Mouse (Mus musculus) macrophage (primary cell): ENCODE data around the gene Nudc. TPM values are rescaled to one million over a fixed set of nuclear protein-coding genes. Genes with fewer than 3 reads are reported as not detected.
"Not testable (repeated sequence)": the region's sequence is repeated elsewhere in the genome, so short reads cannot be mapped to it uniquely, and the experiment has no call there.

ENCODE experiments used
- H3K27ac ChIP-seq: fragments of 350-480 bp; formaldehyde crosslinking; 2 replicates; pipeline ENCODE4 v1.9.0; 2021
- H3K36me3 ChIP-seq: fragments of 350-480 bp; formaldehyde crosslinking; 2 replicates; pipeline ENCODE4 v1.9.0; 2021; ENCODE audit errors: inconsistent target
- H3K4me3 ChIP-seq: fragments of 350-480 bp; formaldehyde crosslinking; 2 replicates; pipeline ENCODE4 v1.9.0; 2021; ENCODE audit errors: inconsistent target
- H3K79me2 ChIP-seq: fragments of 350-480 bp; formaldehyde crosslinking; 2 replicates; pipeline ENCODE4 v1.9.0; 2021; ENCODE audit errors: inconsistent target
- WGBS: methylation state at CpG from one replicate; pipeline ENCODE4 v1.1.7; 2026; ENCODE audit warnings: inconsistent platforms; ENCODE audit not compliant: missing documents; 5-methylcytosine and 5-hydroxymethylcytosine counted together
- polyA plus RNA-seq: library from polyadenylated mRNA; stranded (reverse); fragments of 250-400 nt; gene quantifications from 3 replicates; pipeline ENCODE4 v1.2.4, GENCODE M21; 2018; ENCODE audit warnings: inconsistent platforms

The Nudc gene
- polyA plus RNA-seq, 1 experiment from 2014 or later: 133 TPM

GRCm38 (mm10) chr4:133559846-133560245 lies 14.1 kb upstream of the Nudc start:
- Histone ChIP-seq H3K79me2 (no peaks in the 10 kb centered on the region), H3K27ac (no peak overlapping the region)

DNA sequence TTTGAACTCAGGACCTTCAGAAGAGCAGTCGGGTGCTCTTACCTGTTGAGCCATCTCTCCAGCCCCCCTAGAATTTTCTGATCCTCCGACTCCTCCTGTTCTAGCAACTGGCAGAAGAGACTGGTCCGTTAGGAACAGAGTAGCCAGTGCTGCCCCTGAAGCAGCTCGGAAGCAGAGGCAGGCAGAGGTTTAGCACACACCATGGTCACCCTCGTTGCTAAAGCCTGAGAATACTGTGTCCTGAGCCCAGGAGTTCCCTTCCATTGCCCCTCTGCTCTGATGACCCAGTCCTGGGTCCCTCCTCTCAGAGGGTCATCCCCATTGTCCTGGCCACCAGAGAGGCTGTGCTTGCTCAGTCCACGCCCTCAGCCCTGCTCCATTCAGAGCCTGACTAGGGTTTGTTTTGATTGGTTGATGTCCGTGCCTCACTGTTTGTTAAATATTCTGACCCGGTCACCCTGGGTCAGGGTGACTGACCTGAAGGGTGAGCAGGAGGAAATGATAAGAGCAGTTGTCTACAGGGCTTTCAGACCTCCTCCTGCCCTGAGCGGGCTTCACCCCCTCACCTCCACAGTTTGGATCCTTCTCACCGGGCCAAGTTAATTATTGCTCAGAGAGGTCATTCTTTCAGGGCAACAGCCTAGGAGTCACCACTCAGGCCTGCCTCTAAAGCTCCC lies 11.4 kb upstream of the Nudc start:
- Histone ChIP-seq H3K27ac (no peak overlapping the region), H3K4me3 (no peak overlapping the region), H3K79me2 (no peaks in the 10 kb centered on the region), H3K36me3 (no peaks in the 10 kb centered on the region)
- 95% methylated on average over 10 of the region's 10 CpGs for WGBS

More at GRCm38 (mm10) chr4:133559846-133560245, 14.1 kb upstream of the Nudc start:
- Histone ChIP-seq H3K4me3 (no peak overlapping the region), H3K36me3 (no peaks in the 10 kb centered on the region)
- WGBS: 91% methylated on average over 4 of the region's 4 CpGs

- Histone ChIP-seq H3K27ac (no peak overlapping the region), H3K79me2 (no peaks in the 10 kb centered on the region), H3K36me3 (no peaks in the 10 kb centered on the region), H3K4me3 (no peak overlapping the region)
- WGBS: 35% methylated on average over 19 of the region's 19 CpGs
Measured at GRCm38 (mm10) chr4:133553448-133554330, 7.9 kb upstream of the Nudc start.

DNA sequence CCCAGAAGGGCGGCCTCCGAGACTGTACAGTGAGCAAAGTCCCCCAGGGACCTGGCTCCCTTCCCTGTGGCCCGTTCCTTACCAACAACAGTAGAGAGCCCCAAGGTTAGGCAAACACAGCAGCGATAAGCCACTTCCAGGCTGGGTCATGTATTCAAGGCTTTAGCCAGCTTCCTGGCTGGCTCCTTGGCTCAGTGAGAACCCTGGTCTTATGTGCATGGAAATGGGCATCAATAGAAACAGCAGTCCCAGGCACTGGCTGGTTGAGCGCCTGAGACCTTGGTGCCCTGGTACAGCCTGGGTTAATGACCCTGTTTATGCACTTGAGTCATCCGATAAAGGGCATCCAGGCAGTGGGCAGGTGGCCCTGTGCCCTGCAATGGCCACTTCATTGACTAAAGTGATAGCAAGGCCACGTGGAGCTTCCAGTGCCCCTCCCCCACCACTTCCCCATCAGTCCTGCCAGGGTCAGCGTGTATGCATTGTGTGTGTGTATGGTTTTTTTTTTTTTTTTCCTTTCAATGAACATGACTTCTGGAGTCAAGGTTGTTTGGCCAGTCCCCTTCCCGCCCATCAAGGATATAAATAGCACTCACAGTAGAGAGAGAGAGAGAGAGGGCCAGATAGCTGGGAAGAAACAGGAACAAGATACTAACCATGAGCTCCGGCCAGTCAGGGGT lies 7.1 kb upstream of the Nudc start, which contains the start of gene Nr0b2:
TSS of gene Nr0b2 (plus strand) at position 609 of the 680 bp plus-strand sequence.
- H3K36me3 ChIP-seq: no peaks in the 10 kb centered on the region
- H3K27ac ChIP-seq: 0 out of 2 replicates have a peak within 1 kb of the TSS, but pooled peaks have one; percentile 1
- H3K4me3 ChIP-seq: no peak within 1 kb of the TSS
- 53% methylated on average over 10 of the region's 10 CpGs for WGBS
- no peaks in the 10 kb centered on the region for H3K79me2 ChIP-seq

DNA sequence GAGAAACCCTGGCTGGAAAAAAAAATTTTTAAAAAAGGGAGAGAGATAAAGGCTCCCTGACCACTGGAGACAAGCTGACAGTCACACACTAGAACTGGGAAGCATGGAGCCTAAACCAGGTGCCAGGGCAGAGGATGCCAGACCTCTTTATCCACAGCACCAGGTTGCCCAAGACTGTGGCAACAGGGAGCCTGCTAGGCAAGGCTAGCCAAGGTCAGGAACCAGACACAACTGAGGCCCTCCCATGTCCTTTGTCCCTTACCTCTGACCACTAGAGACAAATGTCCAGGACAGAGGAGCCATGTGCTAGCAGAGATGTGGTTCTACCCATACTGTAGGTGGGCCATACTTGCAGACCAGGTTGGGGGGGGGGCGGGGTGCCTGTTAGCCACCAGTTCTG lies 6.2 kb upstream of the Nudc start:
- H3K79me2 ChIP-seq: no peaks in the 10 kb centered on the region
- no peaks in the 10 kb centered on the region for H3K36me3 ChIP-seq
- H3K4me3 ChIP-seq: no peak overlapping the region
- H3K27ac ChIP-seq: no peak overlapping the region
- WGBS: 100% methylated on average over 1 of the region's 1 CpGs

GRCm38 (mm10) chr4:133536652-133537051 lies 9.1 kb downstream of the Nudc start:
- Histone ChIP-seq H3K36me3 (peaks cover 62% of the 10 kb centered on the region), H3K4me3 (no peak overlapping the region)
- 85% methylated on average over 5 of the region's 5 CpGs for WGBS

GRCm38 (mm10) chr4:133536081-133536480 lies 9.7 kb downstream of the Nudc start:
- H3K27ac ChIP-seq: no peak overlapping the region
- peaks cover 64% of the 10 kb centered on the region for H3K36me3 ChIP-seq
- H3K4me3 ChIP-seq: no peak overlapping the region
- 90% methylated on average over 3 of the region's 3 CpGs for whole genome bisulfite sequencing
- H3K79me2 ChIP-seq: peaks cover 33% of the 10 kb centered on the region; the same call in 1 of the 2 replicates

More at GRCm38 (mm10) chr4:133536652-133537051, 9.1 kb downstream of the Nudc start:
- H3K27ac ChIP-seq: no peak overlapping the region
- peaks cover 39% of the 10 kb centered on the region; the same call in 1 of the 2 replicates for H3K79me2 ChIP-seq

- WGBS: 67% methylated on average over 3 of the region's 3 CpGs
- peaks cover 47% of the 10 kb centered on the region for H3K36me3 ChIP-seq
Measured at GRCm38 (mm10) chr4:133532777-133533176, 13.0 kb downstream of the Nudc start.

GRCm38 (mm10) chr4:133527788-133528187 lies 18.0 kb downstream of the Nudc start:
- 90% methylated on average over 16 of the region's 16 CpGs for WGBS
- Histone ChIP-seq H3K36me3 (peaks cover 14% of the 10 kb centered on the region; the same call in 1 of the 2 replicates), H3K27ac (no peak overlapping the region), H3K79me2 (no peaks in the 10 kb centered on the region), H3K4me3 (no peak overlapping the region)

More at GRCm38 (mm10) chr4:133532777-133533176, 13.0 kb downstream of the Nudc start:
- H3K4me3 ChIP-seq: no peak overlapping the region
- H3K79me2 ChIP-seq: no peaks in the 10 kb centered on the region; the same call in 1 of the 2 replicates
- H3K27ac ChIP-seq: no peak overlapping the region

GRCm38 (mm10) chr4:133521502-133521901 lies 24.3 kb downstream of the Nudc start:
- H3K27ac ChIP-seq: no peak overlapping the region
- no peaks in the 10 kb centered on the region for H3K79me2 ChIP-seq
- no peaks in the 10 kb centered on the region for H3K36me3 ChIP-seq
- no peak overlapping the region for H3K4me3 ChIP-seq
- WGBS: 90% methylated on average over 2 of the region's 2 CpGs

- no peaks in the 10 kb centered on the region for H3K79me2 ChIP-seq
- H3K36me3 ChIP-seq: no peaks in the 10 kb centered on the region
- 21% methylated on average over 25 of the region's 25 CpGs for WGBS
- no peak overlapping the region for H3K4me3 ChIP-seq
- no peak overlapping the region for H3K27ac ChIP-seq
Measured at GRCm38 (mm10) chr4:133519369-133519665, 26.5 kb downstream of the Nudc start.

- 12% methylated on average over 68 of the region's 69 CpGs for WGBS
- H3K4me3 ChIP-seq: no peak within 1 kb of the TSS
Measured at GRCm38 (mm10) chr4:133518601-133519368, 27.0 kb downstream of the Nudc start, which contains the start of gene Kdf1. Gene Kdf1 (plus strand): TSS chr4:133518963.

GRCm38 (mm10) chr4:133512972-133513371 lies 32.8 kb downstream of the Nudc start:
- no peak overlapping the region for H3K4me3 ChIP-seq
- 18% methylated on average over 8 of the region's 8 CpGs for WGBS
- H3K79me2 ChIP-seq: no peaks in the 10 kb centered on the region
- H3K27ac ChIP-seq: no peak overlapping the region
- no peaks in the 10 kb centered on the region for H3K36me3 ChIP-seq

More at GRCm38 (mm10) chr4:133518601-133519368, 27.0 kb downstream of the Nudc start, which contains the start of gene Kdf1:
- H3K79me2 ChIP-seq: no peaks in the 10 kb centered on the region
- no peaks in the 10 kb centered on the region for H3K36me3 ChIP-seq
- no peak within 1 kb of the TSS for H3K27ac ChIP-seq

- H3K27ac ChIP-seq, H3K79me2 ChIP-seq, H3K36me3 ChIP-seq, H3K4me3 ChIP-seq: not testable (repeated sequence)
- 79% methylated on average over 3 of the region's 5 CpGs for WGBS
Measured at GRCm38 (mm10) chr4:133512511-133512910, 33.3 kb downstream of the Nudc start.
